Mouse (Mus musculus) intestine, postnatal 0 days (tissue): ENCODE results near the gene Acot7. TPM values are rescaled to one million over a fixed set of nuclear protein-coding genes. Genes with fewer than 3 reads are reported as not detected.

Source experiments
- ATAC-seq: fragments of 200-750 bp; cut with Nextera tagmentation; 2 replicates; pipeline ENCODE4 v1.8.0; 2017; ENCODE audit warnings: mild to moderate bottlenecking, moderate TSS enrichment, moderate library complexity
- H3K27ac ChIP-seq: fragments of 300-500 bp; sonication (generic); 2 replicates; pipeline ENCODE4 v1.5.1; 2014; ENCODE audit warnings: mild to moderate bottlenecking, low read depth, low read length, moderate library complexity
- H3K27me3 ChIP-seq: fragments of 300-500 bp; sonication (generic); replicated peaks from 2 replicates; pipeline ENCODE4 v1.6.1; 2014; ENCODE audit warnings: low read length, mixed read lengths; ENCODE audit not compliant: control insufficient read depth, insufficient read depth
- H3K36me3 ChIP-seq: fragments of 300-500 bp; sonication (generic); 2 replicates; pipeline ENCODE4 v1.6.1; 2014; ENCODE audit warnings: mild to moderate bottlenecking, moderate library complexity; ENCODE audit not compliant: control insufficient read depth, insufficient read depth
- H3K4me1 ChIP-seq: fragments of 300-500 bp; sonication (generic); replicated peaks from 2 replicates; pipeline ENCODE4 v1.6.1; 2014; ENCODE audit warnings: antibody characterized with exemption, low read length, mixed read lengths; ENCODE audit not compliant: control insufficient read depth, insufficient read depth
- H3K4me2 ChIP-seq: fragments of 300-500 bp; sonication (generic); replicated peaks from 2 replicates; pipeline ENCODE4 v1.6.1; 2014; ENCODE audit warnings: low read depth, mild to moderate bottlenecking, moderate library complexity
- H3K4me3 ChIP-seq: fragments of 300-500 bp; sonication (generic); 2 replicates; pipeline ENCODE4 v1.5.1; 2014; ENCODE audit warnings: low read depth, low read length
- H3K9ac ChIP-seq: fragments of 300-500 bp; sonication (generic); 2 replicates; pipeline ENCODE4 v1.6.1; 2014; ENCODE audit warnings: mild to moderate bottlenecking, low read depth, low read length
- H3K9me3 ChIP-seq: fragments of 300-500 bp; sonication (generic); 2 replicates; pipeline ENCODE4 v1.6.1; 2016; ENCODE audit warnings: mixed run types; ENCODE audit not compliant: control insufficient read depth
- CTCF ChIP-seq: sonication (generic); IDR thresholded peaks from 2 replicates; pipeline ENCODE4 v1.5.1; 2016; ENCODE audit warnings: low read depth, mild to moderate bottlenecking, control low read depth, antibody characterized with exemption, moderate library complexity
- WGBS: fragments of 180-500 bp; shearing (Covaris S2); extraction: QIAGEN DNeasy Blood & Tissue Kit; methylation state at CpG from one replicate; pipeline ENCODE4 v1.1.7; 2014; 5-methylcytosine and 5-hydroxymethylcytosine counted together
- polyA plus RNA-seq: library from polyadenylated mRNA; unstranded; fragments of >200 nt; fragmentation: Nextera tagmentation; extraction: Ambion mirVana; gene quantifications from 2 replicates; pipeline ENCODE4 v1.2.1, GENCODE M21; 2015

The Acot7 gene
- polyA plus RNA-seq, 1 experiment from 2014 or later: 28.7 TPM

- no peak overlapping the region for H3K9ac ChIP-seq
- TF ChIP-seq CTCF: no peak
- H3K4me1 ChIP-seq: no peaks in the 10 kb centered on the region
- H3K9me3 ChIP-seq: no peaks in the 10 kb centered on the region
- no peaks in the 10 kb centered on the region for H3K27me3 ChIP-seq
- peaks cover 6% of the 10 kb centered on the region; the same call in 1 of the 2 replicates for H3K36me3 ChIP-seq
- H3K4me3 ChIP-seq: no peak overlapping the region
- H3K4me2 ChIP-seq: no peak overlapping the region
- no peak for ATAC-seq
- WGBS: 88% methylated on average over 9 of the region's 9 CpGs
- H3K27ac ChIP-seq: no peak overlapping the region
Observed at GRCm38 (mm10) chr4:152243241-152243891, 65.4 kb downstream of the Acot7 start.

GRCm38 (mm10) chr4:152243969-152244368, 66.0 kb downstream of the Acot7 start:
- no peaks in the 10 kb centered on the region for H3K4me1 ChIP-seq
- no peak for TF ChIP-seq CTCF
- H3K4me3 ChIP-seq: no peak overlapping the region
- H3K4me2 ChIP-seq: no peak overlapping the region
- H3K9ac ChIP-seq: no peak overlapping the region
- H3K27ac ChIP-seq: no peak overlapping the region
- no peaks in the 10 kb centered on the region for H3K27me3 ChIP-seq
- H3K9me3 ChIP-seq: no peaks in the 10 kb centered on the region
- no peak for ATAC-seq
- peaks cover 6% of the 10 kb centered on the region; the same call in 1 of the 2 replicates for H3K36me3 ChIP-seq
- WGBS: 94% methylated on average over 8 of the region's 8 CpGs

- peaks cover 6% of the 10 kb centered on the region; the same call in 1 of the 2 replicates for H3K36me3 ChIP-seq
- no peak overlapping the region for H3K4me3 ChIP-seq
- ATAC-seq: peak; percentile 20; the same call in 1 of the 2 replicates
- H3K27me3 ChIP-seq: no peaks in the 10 kb centered on the region
- H3K9me3 ChIP-seq: no peaks in the 10 kb centered on the region
- TF ChIP-seq CTCF: no peak
- H3K9ac ChIP-seq: no peak overlapping the region
- WGBS: 75% methylated on average over 11 of the region's 11 CpGs
- no peak overlapping the region for H3K27ac ChIP-seq
- H3K4me2 ChIP-seq: no peak overlapping the region
- no peaks in the 10 kb centered on the region for H3K4me1 ChIP-seq
Observed at GRCm38 (mm10) chr4:152244545-152245522, 66.9 kb downstream of the Acot7 start.

- no peak overlapping the region for H3K27ac ChIP-seq
- no peak for TF ChIP-seq CTCF
- no peak overlapping the region for H3K4me3 ChIP-seq
- 83% methylated on average over 6 of the region's 6 CpGs for WGBS
- H3K27me3 ChIP-seq: no peaks in the 10 kb centered on the region
- no peak overlapping the region for H3K4me2 ChIP-seq
- no peak overlapping the region for H3K9ac ChIP-seq
- peaks cover 6% of the 10 kb centered on the region; the same call in 1 of the 2 replicates for H3K36me3 ChIP-seq
- H3K9me3 ChIP-seq: no peaks in the 10 kb centered on the region
- no peaks in the 10 kb centered on the region for H3K4me1 ChIP-seq
- ATAC-seq: no peak
Observed at GRCm38 (mm10) chr4:152246011-152246410, 68.1 kb downstream of the Acot7 start.

- H3K27me3 ChIP-seq: no peaks in the 10 kb centered on the region
- no peak overlapping the region for H3K4me2 ChIP-seq
- H3K9ac ChIP-seq: no peak overlapping the region
- no peaks in the 10 kb centered on the region for H3K4me1 ChIP-seq
- no peak overlapping the region for H3K27ac ChIP-seq
- WGBS: 68% methylated on average over 3 of the region's 3 CpGs
- H3K9me3 ChIP-seq: no peaks in the 10 kb centered on the region
- no peaks in the 10 kb centered on the region for H3K36me3 ChIP-seq
- ATAC-seq: no peak
- H3K4me3 ChIP-seq: no peak overlapping the region
- TF ChIP-seq CTCF: no peak
Observed at GRCm38 (mm10) chr4:152247195-152247594, 69.3 kb downstream of the Acot7 start.

GRCm38 (mm10) chr4:152250615-152251014, 72.7 kb downstream of the Acot7 start:
- Histone ChIP-seq H3K4me2 (no peak overlapping the region), H3K27ac (no peak overlapping the region), H3K36me3 (no peaks in the 10 kb centered on the region), H3K9me3 (no peaks in the 10 kb centered on the region), H3K9ac (no peak overlapping the region), H3K27me3 (no peaks in the 10 kb centered on the region), H3K4me1 (no peaks in the 10 kb centered on the region), H3K4me3 (no peak overlapping the region)
- no peak for ATAC-seq
- no peak; the same call in none of the 2 replicates for TF ChIP-seq CTCF
- 89% methylated on average over 6 of the region's 6 CpGs for WGBS
